8 mouse cellular contexts compared by ENCODE assay signal in the genomic region with DNA sequence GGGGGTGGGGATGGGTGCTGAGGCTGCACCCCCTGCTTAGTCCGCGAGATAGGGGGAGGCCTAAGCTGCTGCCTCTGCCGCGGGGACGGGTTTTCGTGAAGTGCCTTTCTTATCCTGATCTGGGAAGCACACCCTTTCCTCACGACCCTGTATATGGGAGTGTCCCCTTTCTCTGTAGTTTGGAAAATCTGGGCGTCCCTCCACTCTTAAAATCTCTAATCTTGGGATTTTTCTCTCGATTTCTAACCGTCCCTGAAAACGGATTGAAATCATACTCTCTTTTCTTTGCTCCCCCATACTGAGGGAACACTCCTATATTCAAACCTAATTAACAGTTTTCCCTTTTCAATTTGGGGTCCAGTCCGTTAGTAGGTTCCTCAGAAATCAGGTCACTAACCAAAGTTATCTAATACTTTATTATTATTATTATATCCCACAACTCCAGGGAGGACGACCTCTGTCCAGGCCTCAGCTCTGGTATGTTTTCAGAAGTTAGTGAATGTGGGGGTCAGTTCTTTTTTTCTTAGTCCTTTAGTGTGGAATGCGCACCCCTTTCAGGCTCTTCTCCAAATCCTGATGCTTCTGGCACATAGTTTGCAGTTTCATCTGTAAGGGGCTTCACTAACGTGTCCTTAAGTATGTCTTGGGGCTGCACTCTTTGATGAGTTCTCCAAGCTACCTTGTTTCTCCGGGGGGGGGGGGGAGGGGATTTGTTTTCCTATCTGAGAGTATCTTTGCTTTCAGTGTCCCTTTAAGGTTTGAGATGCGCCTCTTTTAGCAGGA. TPM values are rescaled to one million over a fixed set of nuclear protein-coding genes. Genes with fewer than 3 reads are reported as not detected.
DNase-seq lines count a peak whose midpoint lies in the region; ATAC-seq and TF ChIP-seq lines count a peak whose summit lies in the region.

No protein-coding gene starts in this region.

- ATAC-seq in heart, embryonic 16.5 days (replicated peaks; ENCODE audit: extremely low read depth, insufficient read depth, low FRiP score), result no peak

- H3K4me3 ChIP-seq in heart, adult 2 months, result peak overlapping the region; percentile 94
- H3K4me3 ChIP-seq in E14TG2a.4 (replicated peaks; ENCODE audit: low read length), result peak overlapping the region; percentile 87
- H3K4me3 ChIP-seq in heart, embryonic 16.5 days (ENCODE audit: low read length), result peak overlapping the region; percentile 84
- H3K4me3 ChIP-seq in macrophage (ENCODE audit: inconsistent target), result peak overlapping the region; percentile 85

- TF ChIP-seq CTCF in heart, adult 2 months (IDR thresholded peaks at IDR 0.05), result no peak
- TF ChIP-seq CTCF in E14TG2a.4 (conservative IDR thresholded peaks at IDR 0.05; ENCODE audit: low read length), result no peak

- peaks cover 7% of the 10 kb centered on the region for H3K4me1 ChIP-seq in heart, adult 2 months (ENCODE audit: control insufficient read depth, insufficient read depth, low read length)
- H3K4me1 ChIP-seq in E14TG2a.4 (replicated peaks; ENCODE audit: low read depth, low read length), result peaks cover 72% of the 10 kb centered on the region
- H3K4me1 ChIP-seq in heart, embryonic 16.5 days (ENCODE audit: control insufficient read depth, insufficient read depth, low read length), result peaks cover 29% of the 10 kb centered on the region

- H3K9me3 ChIP-seq in E14TG2a.4 (ENCODE audit: low read length), result no peaks in the 10 kb centered on the region
- no peaks in the 10 kb centered on the region for H3K9me3 ChIP-seq in heart, embryonic 16.5 days (replicated peaks; ENCODE audit: control insufficient read depth, low read length)

- intact Hi-C loops in heart, adult 2 months (cut with DNase I), result loop anchor here (5.0 kb wide), 2 partner anchors 60 to 80 kb away; no protein-coding TSS in a partner anchor

- no peak for TF ChIP-seq EP300 in heart, adult 2 months (IDR thresholded peaks at IDR 0.05; ENCODE audit: insufficient read depth, low read depth, low read length)

- H3K36me3 ChIP-seq in heart, adult 2 months (ENCODE audit: control insufficient read depth, insufficient read depth, low read length), result peaks cover 8% of the 10 kb centered on the region
- H3K36me3 ChIP-seq in E14TG2a.4 (ENCODE audit: insufficient read depth, low read length), result peaks cover 20% of the 10 kb centered on the region
- H3K36me3 ChIP-seq in heart, embryonic 16.5 days (ENCODE audit: control insufficient read depth, insufficient read depth), result no peaks in the 10 kb centered on the region
- H3K36me3 ChIP-seq in macrophage (ENCODE audit: inconsistent target), result no peaks in the 10 kb centered on the region

- H3K27me3 ChIP-seq in heart, adult 2 months (ENCODE audit: control insufficient read depth, insufficient read depth, low read length), result no peaks in the 10 kb centered on the region
- H3K27me3 ChIP-seq in E14TG2a.4 (ENCODE audit: insufficient read depth, low read length), result no peaks in the 10 kb centered on the region
- no peaks in the 10 kb centered on the region for H3K27me3 ChIP-seq in heart, embryonic 16.5 days (ENCODE audit: control insufficient read depth, insufficient read depth, low read length)

- 7% methylated on average over 17 of the region's 17 CpGs for WGBS in heart, adult 2 months
- 4% methylated on average over 17 of the region's 17 CpGs for whole genome bisulfite sequencing in heart, embryonic 16.5 days
- WGBS in macrophage (ENCODE audit: missing documents), result 5% methylated on average over 14 of the region's 17 CpGs

- peak overlapping the region; percentile 94 for H3K4me2 ChIP-seq in heart, embryonic 16.5 days (ENCODE audit: low read depth, low read length)

- peak in 1 of 2 experiments; percentile 18 for DNase-seq in heart, adult 2 months
- no peak for DNase-seq in heart, postnatal 4 days
- no peak for DNase-seq in gastrocnemius, postnatal 10 days
- DNase-seq in gastrocnemius, adult 18-20 months (ENCODE audit: low spot score), result no peak
- DNase-seq in thymus, postnatal 10 days (ENCODE audit: low spot score in 2 of 2), result no peak

- H3K27ac ChIP-seq in heart, adult 2 months, result peak overlapping the region; percentile 97
- H3K27ac ChIP-seq in heart, embryonic 16.5 days (ENCODE audit: low read length), result peak overlapping the region; percentile 96
- peak overlapping the region; percentile 82 for H3K27ac ChIP-seq in macrophage

- TF ChIP-seq POLR2A in heart, adult 2 months (IDR thresholded peaks at IDR 0.05; ENCODE audit: insufficient read depth, low read depth, low read length), result no peak

- 0 out of 2 replicates have a peak, but pooled peaks cover 2% of the 10 kb centered on the region for H3K79me2 ChIP-seq in heart, adult 2 months (replicated peaks; ENCODE audit: control insufficient read depth, insufficient read depth, low read length)
- H3K79me2 ChIP-seq in macrophage (ENCODE audit: inconsistent target), result peaks cover 54% of the 10 kb centered on the region

- H3K9ac ChIP-seq in heart, adult 2 months (ENCODE audit: low read depth, low read length), result peak overlapping the region; percentile 89
- peak overlapping the region; percentile 90 for H3K9ac ChIP-seq in heart, embryonic 16.5 days (ENCODE audit: low read length)

RNA-seq across cellular contexts. Expression of a gene that starts 1.1 kb away (rescaled TPM):
- total RNA-seq in heart, adult 2 months (2021), result 10 to 100 TPM; 15.6 to 20.0 TPM
- 7.1 and 8.9 TPM in 2 replicates for polyA plus RNA-seq in heart, adult 2 months (2012; rRNA removed)
- 10 to 100 TPM; 20.5 to 21.3 TPM for total RNA-seq in heart, postnatal 4 days (2021)
- polyA plus RNA-seq in heart, embryonic 16.5 days (2015; fragmentation: Nextera tagmentation; extraction: Ambion mirVana), result 43.0 and 46.5 TPM in 2 replicates
- total RNA-seq in macrophage (2018; cell fraction: chromatin; rRNA removed), result 100 to 1,000 TPM; 176 to 613 (median 471) TPM
- total RNA-seq in macrophage (2018; cell fraction: cytosol; rRNA removed), result 10 to 100 TPM; 18.1 to 64.1 (median 43.5) TPM
- 100 to 1,000 TPM in 19 of 26 experiments, 10 to 100 TPM in 7; 55.0 to 247 (median 149) TPM for total RNA-seq in macrophage (2018; cell fraction: nucleus; rRNA removed)
- 30.3 to 83.9 TPM (median 31.8 TPM) in 3 replicates for polyA plus RNA-seq in macrophage (2018)
- total RNA-seq in gastrocnemius, postnatal 10 days (2021), result 10 to 100 TPM; 25.1 to 27.3 TPM
- 10 to 100 TPM; 30.0 to 32.8 TPM for total RNA-seq in gastrocnemius, adult 18-20 months (2021)

RNA-seq across cellular contexts. Expression of a gene that starts 17.3 kb away (rescaled TPM):
- 100 to 1,000 TPM; 124 to 143 TPM for total RNA-seq in heart, adult 2 months (2021)
- 25.8 and 45.2 TPM in 2 replicates for polyA plus RNA-seq in heart, adult 2 months (2012; rRNA removed)
- total RNA-seq in heart, postnatal 4 days (2021), result 100 to 1,000 TPM; 264 to 286 TPM
- 355 and 375 TPM in 2 replicates for polyA plus RNA-seq in heart, embryonic 16.5 days (2015; fragmentation: Nextera tagmentation; extraction: Ambion mirVana)
- total RNA-seq in macrophage (2018; cell fraction: chromatin; rRNA removed), result 1,000 to 10,000 TPM; 2,157 to 4,730 (median 3,239) TPM
- 100 to 1,000 TPM; 106 to 268 (median 139) TPM for total RNA-seq in macrophage (2018; cell fraction: cytosol; rRNA removed)
- total RNA-seq in macrophage (2018; cell fraction: nucleus; rRNA removed), result 1,000 to 10,000 TPM in 24 of 26 experiments, 100 to 1,000 TPM in 2; 796 to 2,492 (median 1,518) TPM
- 158 to 239 TPM (median 203 TPM) in 3 replicates for polyA plus RNA-seq in macrophage (2018)
- total RNA-seq in gastrocnemius, postnatal 10 days (2021), result 100 to 1,000 TPM; 139 to 199 TPM
- 100 to 1,000 TPM in 1 of 2 experiments, 10 to 100 TPM in 1; 89.8 to 104 TPM for total RNA-seq in gastrocnemius, adult 18-20 months (2021)

RNA-seq across cellular contexts. Expression of a gene that starts 53.3 kb away (rescaled TPM):
- total RNA-seq in heart, adult 2 months (2021), result 10 to 100 TPM; 81.4 to 96.6 TPM
- 83.7 and 116 TPM in 2 replicates for polyA plus RNA-seq in heart, adult 2 months (2012; rRNA removed)
- 10 to 100 TPM; 51.5 to 51.9 TPM for total RNA-seq in heart, postnatal 4 days (2021)
- polyA plus RNA-seq in heart, embryonic 16.5 days (2015; fragmentation: Nextera tagmentation; extraction: Ambion mirVana), result 70.3 and 75.0 TPM in 2 replicates
- 10 to 100 TPM in 21 of 26 experiments, 1 to 10 TPM in 5; 8.7 to 56.2 (median 30.2) TPM for total RNA-seq in macrophage (2018; cell fraction: chromatin; rRNA removed)
- 10 to 100 TPM; 20.5 to 31.6 (median 26.0) TPM for total RNA-seq in macrophage (2018; cell fraction: cytosol; rRNA removed)
- total RNA-seq in macrophage (2018; cell fraction: nucleus; rRNA removed), result 10 to 100 TPM in 25 of 26 experiments, 1 to 10 TPM in 1; 8.2 to 39.3 (median 21.9) TPM
- 18.6 to 31.0 TPM (median 24.7 TPM) in 3 replicates for polyA plus RNA-seq in macrophage (2018)
- 10 to 100 TPM; 48.4 to 55.1 TPM for total RNA-seq in gastrocnemius, postnatal 10 days (2021)
- 10 to 100 TPM; 75.7 to 77.7 TPM for total RNA-seq in gastrocnemius, adult 18-20 months (2021)

RNA-seq across cellular contexts. Expression of a gene that starts 53.5 kb away (rescaled TPM):
- total RNA-seq in heart, adult 2 months (2021), result 100 to 1,000 TPM; 321 to 367 TPM
- 244 and 304 TPM in 2 replicates for polyA plus RNA-seq in heart, adult 2 months (2012; rRNA removed)
- total RNA-seq in heart, postnatal 4 days (2021), result 100 to 1,000 TPM; 273 to 278 TPM
- polyA plus RNA-seq in heart, embryonic 16.5 days (2015; fragmentation: Nextera tagmentation; extraction: Ambion mirVana), result 338 and 361 TPM in 2 replicates
- 10 to 100 TPM in 1 of 26 experiments, 1 to 10 TPM in 19, not detected in 6; 1.9 to 20.1 (median 4.0) TPM for total RNA-seq in macrophage (2018; cell fraction: chromatin; rRNA removed)
- total RNA-seq in macrophage (2018; cell fraction: cytosol; rRNA removed), result 100 to 1,000 TPM in 13 of 26 experiments, 10 to 100 TPM in 13; 55.6 to 146 (median 91.7) TPM
- 10 to 100 TPM in 24 of 26 experiments, 1 to 10 TPM in 2; 7.6 to 44.5 (median 19.3) TPM for total RNA-seq in macrophage (2018; cell fraction: nucleus; rRNA removed)
- 73.4 to 124 TPM (median 123 TPM) in 3 replicates for polyA plus RNA-seq in macrophage (2018)
- total RNA-seq in gastrocnemius, postnatal 10 days (2021), result 100 to 1,000 TPM; 207 to 226 TPM
- 100 to 1,000 TPM; 246 to 250 TPM for total RNA-seq in gastrocnemius, adult 18-20 months (2021)
